Mouse (Mus musculus) hindbrain, embryonic 14.5 days (tissue): ENCODE results near the gene Speg. TPM values are rescaled to one million over a fixed set of nuclear protein-coding genes. Genes with fewer than 3 reads are reported as not detected.
A peak's percentile ranks its signal among the peaks of the same experiment; 100 is the strongest.

Experiments
- ATAC-seq: fragments of 200-750 bp; cut with Nextera tagmentation; 2 replicates; pipeline ENCODE4 v1.8.0; 2017; ENCODE audit warnings: moderate number of reproducible peaks, mild to moderate bottlenecking, moderate TSS enrichment, moderate library complexity; ENCODE audit not compliant: low FRiP score
- DNase-seq: peaks from one replicate; pipeline ENCODE4 v3.0.0-alpha.2; 2015; ENCODE audit warnings: low spot score
- H3K27ac ChIP-seq: fragments of 300-500 bp; sonication (generic); 2 replicates; pipeline ENCODE4 v1.5.1; 2014; ENCODE audit warnings: mild to moderate bottlenecking, moderate library complexity
- H3K27me3 ChIP-seq: fragments of 300-500 bp; sonication (generic); 2 replicates; pipeline ENCODE4 v1.6.1; 2014; ENCODE audit warnings: mild to moderate bottlenecking, low read length, mixed read lengths; ENCODE audit not compliant: control insufficient read depth, insufficient read depth
- H3K36me3 ChIP-seq: fragments of 300-500 bp; sonication (generic); replicated peaks from 2 replicates; pipeline ENCODE4 v1.6.1; 2014; ENCODE audit not compliant: control insufficient read depth, insufficient read depth
- H3K4me1 ChIP-seq: fragments of 300-500 bp; sonication (generic); replicated peaks from 2 replicates; pipeline ENCODE4 v1.6.1; 2014; ENCODE audit warnings: antibody characterized with exemption, low read length, mixed read lengths; ENCODE audit not compliant: control insufficient read depth, insufficient read depth
- H3K4me2 ChIP-seq: fragments of 300-500 bp; sonication (generic); replicated peaks from 2 replicates; pipeline ENCODE4 v1.6.1; 2014; ENCODE audit warnings: mild to moderate bottlenecking, moderate library complexity
- H3K4me3 ChIP-seq: fragments of 300-500 bp; sonication (generic); replicated peaks from 2 replicates; pipeline ENCODE4 v1.5.1; 2014; ENCODE audit warnings: mild to moderate bottlenecking, low read length
- H3K9ac ChIP-seq: fragments of 300-500 bp; sonication (generic); 2 replicates; pipeline ENCODE4 v1.6.1; 2014
- H3K9me3 ChIP-seq: fragments of 300-500 bp; sonication (generic); 2 replicates; pipeline ENCODE4 v1.6.1; 2016; ENCODE audit warnings: low read length; ENCODE audit not compliant: control insufficient read depth
- WGBS: fragments of 180-500 bp; shearing (Covaris S2); extraction: QIAGEN DNeasy Blood & Tissue Kit; methylation state at CpG from one replicate; pipeline ENCODE4 v1.1.7; 2014; 5-methylcytosine and 5-hydroxymethylcytosine counted together
- polyA plus RNA-seq: library from polyadenylated mRNA; unstranded; fragments of >200 nt; fragmentation: Nextera tagmentation; extraction: Ambion mirVana; gene quantifications from 2 replicates; pipeline ENCODE4 v1.2.1, GENCODE M21; 2014

Gene Speg
- polyA plus RNA-seq, 1 experiment from 2014 or later: 18.0 TPM

DNA sequence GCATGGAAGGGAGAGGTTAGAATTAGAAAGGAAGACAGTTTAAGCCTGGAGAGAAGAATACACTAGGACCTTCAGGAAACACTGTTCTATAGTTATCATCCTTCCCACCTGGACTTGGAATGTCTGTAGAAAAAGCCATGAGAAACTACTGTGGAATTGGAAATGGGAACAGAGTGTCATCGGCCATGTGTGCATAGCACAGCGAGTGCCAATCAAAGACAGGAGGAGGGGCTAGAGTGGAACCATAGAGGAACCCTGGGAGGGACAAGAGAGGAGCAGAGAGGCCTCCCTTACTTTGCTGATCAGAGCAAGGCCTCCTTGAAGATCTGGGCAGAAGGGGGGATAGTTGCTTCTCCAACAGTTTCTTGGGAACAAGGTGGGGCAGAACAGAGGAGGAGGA lies 4.1 kb downstream of the Speg start:
- DNase-seq: no peak
- H3K27ac ChIP-seq: no peak overlapping the region
- peaks cover 29% of the 10 kb centered on the region for H3K4me1 ChIP-seq
- H3K9me3 ChIP-seq: no peaks in the 10 kb centered on the region
- H3K4me2 ChIP-seq: no peak overlapping the region
- 64% methylated on average over 2 of the region's 2 CpGs for WGBS
- H3K9ac ChIP-seq: no peak overlapping the region
- peaks cover 15% of the 10 kb centered on the region; the same call in 1 of the 2 replicates for H3K27me3 ChIP-seq
- H3K36me3 ChIP-seq: no peaks in the 10 kb centered on the region
- H3K4me3 ChIP-seq: no peak overlapping the region
- no peak for ATAC-seq

DNA sequence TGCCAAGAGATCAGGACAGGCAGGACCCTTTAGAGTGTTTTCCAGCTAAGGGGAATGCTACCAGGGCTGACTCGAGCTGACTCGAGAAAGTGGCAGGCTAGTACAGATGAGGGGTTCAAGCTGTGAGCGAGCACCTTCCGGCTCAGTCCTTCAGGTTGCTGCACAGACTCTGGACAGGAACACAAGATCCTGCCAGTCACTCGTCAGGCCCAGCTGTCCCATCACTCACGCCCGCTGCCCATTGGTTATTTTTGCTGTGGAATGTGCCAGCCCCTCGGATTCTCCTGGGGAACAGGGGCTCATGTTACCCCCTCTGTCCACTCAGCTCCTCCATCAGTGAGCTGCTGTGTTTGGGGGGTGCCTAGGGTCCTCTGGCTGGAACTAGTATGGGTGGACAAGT lies 4.8 kb downstream of the Speg start:
- Histone ChIP-seq H3K9ac (no peak overlapping the region), H3K9me3 (no peaks in the 10 kb centered on the region), H3K27ac (no peak overlapping the region), H3K27me3 (peaks cover 15% of the 10 kb centered on the region; the same call in 1 of the 2 replicates), H3K4me1 (peaks cover 36% of the 10 kb centered on the region), H3K4me3 (no peak overlapping the region), H3K36me3 (no peaks in the 10 kb centered on the region), H3K4me2 (no peak overlapping the region)
- WGBS: 64% methylated on average over 8 of the region's 8 CpGs
- DNase-seq (no peak), ATAC-seq (no peak)

DNA sequence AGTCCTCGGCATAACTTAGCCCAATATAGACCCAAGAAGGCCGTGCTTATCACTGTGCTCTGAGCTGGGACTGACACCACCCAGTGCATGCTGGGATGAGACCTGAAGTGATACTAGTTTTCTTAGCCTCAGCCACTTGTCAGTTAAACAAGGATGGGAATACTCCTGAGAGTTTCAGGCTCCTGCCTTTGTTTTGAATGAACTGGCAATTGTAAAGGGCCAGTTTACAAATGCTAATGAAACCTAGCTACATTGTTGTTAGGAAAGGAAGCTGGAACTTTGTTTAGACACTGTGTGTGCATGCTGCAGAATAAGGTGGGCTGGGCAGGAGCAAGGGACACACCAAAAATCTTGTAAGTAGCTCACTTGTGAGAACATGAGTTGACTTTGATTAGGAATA lies 5.9 kb downstream of the Speg start:
- Histone ChIP-seq H3K4me3 (no peak overlapping the region; the same call in 1 of the 2 replicates), H3K9me3 (no peaks in the 10 kb centered on the region), H3K36me3 (no peaks in the 10 kb centered on the region), H3K4me1 (peaks cover 38% of the 10 kb centered on the region), H3K9ac (0 out of 2 replicates have a peak overlapping the region, but pooled peaks have one; percentile 90), H3K27me3 (peaks cover 7% of the 10 kb centered on the region; the same call in 1 of the 2 replicates), H3K27ac (no peak overlapping the region), H3K4me2 (peak overlapping the region; percentile 96)
- 38% methylated on average over 2 of the region's 2 CpGs for WGBS
- ATAC-seq (no peak), DNase-seq (no peak)

DNA sequence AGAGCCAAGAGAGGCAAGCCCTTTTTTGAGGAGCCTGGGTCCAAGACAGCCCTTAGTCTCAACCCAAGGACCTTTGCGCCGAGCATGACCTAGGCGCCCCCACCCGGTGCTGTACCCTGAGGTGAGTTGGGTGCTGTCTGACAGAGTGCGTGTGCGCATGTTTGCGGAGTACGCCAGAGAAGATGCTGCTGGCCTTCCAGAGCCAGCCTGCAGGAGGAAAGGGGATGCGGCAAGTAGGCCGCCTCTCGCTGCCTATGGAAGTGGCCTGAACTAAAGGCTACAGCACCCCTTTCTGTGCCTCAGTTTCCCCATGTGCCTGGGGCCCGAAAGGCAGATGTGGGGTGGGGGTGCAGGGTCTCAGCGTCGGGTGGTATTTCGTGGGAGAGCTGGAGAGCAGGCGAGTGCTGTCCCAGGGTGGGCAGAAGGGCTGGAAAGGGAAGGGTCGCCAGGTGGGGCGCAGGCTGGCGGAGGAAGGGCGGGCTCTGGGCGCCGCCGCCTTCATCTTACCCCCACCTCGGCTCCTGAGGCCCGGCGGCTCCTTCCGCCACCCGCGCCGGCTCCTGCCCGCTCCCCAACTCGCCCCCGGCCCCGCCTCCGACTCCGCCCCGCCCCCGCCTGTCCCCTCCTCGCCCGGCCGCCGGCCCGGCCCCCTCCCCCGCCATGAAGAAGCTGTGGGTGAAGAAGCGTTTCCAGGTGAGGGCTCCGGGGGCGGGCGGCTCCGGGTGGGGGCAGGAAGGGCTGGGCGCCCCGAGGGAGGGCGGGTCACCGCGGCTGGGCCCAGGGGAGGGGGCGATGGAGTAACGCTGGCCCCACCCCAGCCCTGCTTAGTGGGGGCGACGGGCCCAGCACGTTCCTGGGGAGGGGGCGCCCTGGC lies 6.6 kb downstream of the Speg start:
- Histone ChIP-seq H3K9me3 (no peaks in the 10 kb centered on the region), H3K4me2 (peak overlapping the region; percentile 96), H3K4me3 (peak overlapping the region; percentile 82), H3K36me3 (no peaks in the 10 kb centered on the region), H3K27ac (peak overlapping the region; percentile 85), H3K9ac (peak overlapping the region; percentile 90), H3K4me1 (peaks cover 46% of the 10 kb centered on the region), H3K27me3 (peaks cover 8% of the 10 kb centered on the region)
- WGBS: 1% methylated on average over 46 of the region's 60 CpGs
- peak; percentile 61 for DNase-seq
- ATAC-seq: peak; percentile 39

DNA sequence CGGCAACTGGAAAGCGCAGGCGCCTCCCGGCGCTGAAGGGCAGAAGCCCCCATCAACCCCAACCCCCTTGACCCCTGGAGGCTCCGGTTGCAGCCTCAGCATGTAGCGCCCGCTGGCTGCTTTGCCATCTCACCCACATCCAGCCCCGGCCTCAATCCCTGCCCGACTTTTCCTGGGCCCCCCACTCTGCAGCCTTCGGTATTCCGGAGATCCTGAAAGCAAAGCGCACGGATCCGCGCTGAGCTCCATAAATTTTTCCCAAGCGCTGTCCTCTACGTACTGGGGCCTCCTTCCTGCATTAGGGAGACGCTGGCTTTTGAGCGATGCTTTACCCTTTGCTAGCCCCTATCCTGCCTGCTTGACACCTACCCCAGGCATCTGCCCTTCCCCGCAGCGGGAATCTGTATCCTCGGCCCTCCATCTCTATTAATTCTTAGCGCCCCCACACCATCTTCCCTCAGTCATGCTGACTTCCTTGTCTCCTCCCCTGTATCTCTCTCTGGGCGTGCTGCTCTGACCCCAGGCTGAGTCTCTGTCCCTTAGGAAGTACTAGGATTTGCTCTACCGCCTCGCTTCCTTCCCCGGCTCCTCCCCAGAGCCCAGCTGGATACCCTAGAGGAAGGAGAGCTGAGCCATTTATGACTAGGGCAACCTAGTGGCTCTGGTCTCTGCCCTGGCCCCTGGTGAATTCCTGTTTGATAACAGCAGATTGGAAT lies 7.4 kb downstream of the Speg start:
- H3K27ac ChIP-seq: peak overlapping the region; percentile 85
- no peaks in the 10 kb centered on the region for H3K36me3 ChIP-seq
- peaks cover 47% of the 10 kb centered on the region for H3K4me1 ChIP-seq
- ATAC-seq (peak; percentile 7; the same call in 1 of the 2 replicates), DNase-seq (peak; percentile 41)
- peak overlapping the region; percentile 82 for H3K4me3 ChIP-seq
- WGBS: under 1% methylated on average over 28 of the region's 28 CpGs
- peak overlapping the region; percentile 96 for H3K4me2 ChIP-seq
- H3K27me3 ChIP-seq: peaks cover 16% of the 10 kb centered on the region
- H3K9me3 ChIP-seq: no peaks in the 10 kb centered on the region
- peak overlapping the region; percentile 90 for H3K9ac ChIP-seq

DNA sequence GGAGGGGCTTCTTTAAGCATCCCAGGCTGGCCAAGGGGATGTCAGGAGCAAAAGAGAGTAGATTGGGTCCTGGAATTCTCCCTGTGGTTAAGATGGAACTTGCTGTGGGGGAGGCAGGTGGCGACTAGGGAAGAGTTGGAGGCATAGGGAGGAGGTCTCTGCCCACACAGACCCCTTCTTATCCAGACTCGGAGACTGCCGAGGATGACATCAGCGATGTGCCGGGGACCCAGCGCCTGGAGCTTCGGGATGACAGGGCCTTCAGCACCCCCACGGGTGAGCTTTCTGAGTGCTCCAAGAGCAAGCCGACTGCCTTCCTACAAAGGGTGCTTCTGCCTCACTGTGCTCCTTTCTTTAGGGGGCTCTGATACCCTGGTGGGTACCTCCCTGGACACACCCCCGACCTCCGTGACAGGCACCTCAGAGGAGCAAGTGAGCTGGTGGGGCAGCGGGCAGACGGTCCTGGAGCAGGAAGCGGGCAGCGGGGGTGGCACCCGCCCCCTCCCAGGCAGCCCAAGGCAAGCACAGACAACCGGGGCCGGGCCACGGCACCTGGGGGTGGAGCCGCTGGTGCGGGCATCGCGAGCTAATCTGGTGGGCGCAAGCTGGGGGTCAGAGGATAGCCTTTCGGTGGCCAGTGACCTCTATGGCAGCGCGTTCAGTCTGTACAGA lies 9.5 kb downstream of the Speg start:
- DNase-seq: no peak
- Histone ChIP-seq H3K9me3 (no peaks in the 10 kb centered on the region), H3K4me3 (0 out of 2 replicates have a peak overlapping the region, but pooled peaks have one; percentile 9), H3K4me2 (peak overlapping the region; percentile 46), H3K27me3 (peaks cover 30% of the 10 kb centered on the region), H3K36me3 (no peaks in the 10 kb centered on the region), H3K9ac (peak overlapping the region; percentile 41; the same call in 1 of the 2 replicates), H3K4me1 (peaks cover 65% of the 10 kb centered on the region), H3K27ac (no peak overlapping the region)
- 87% methylated on average over 27 of the region's 27 CpGs for WGBS
- no peak for ATAC-seq

DNA sequence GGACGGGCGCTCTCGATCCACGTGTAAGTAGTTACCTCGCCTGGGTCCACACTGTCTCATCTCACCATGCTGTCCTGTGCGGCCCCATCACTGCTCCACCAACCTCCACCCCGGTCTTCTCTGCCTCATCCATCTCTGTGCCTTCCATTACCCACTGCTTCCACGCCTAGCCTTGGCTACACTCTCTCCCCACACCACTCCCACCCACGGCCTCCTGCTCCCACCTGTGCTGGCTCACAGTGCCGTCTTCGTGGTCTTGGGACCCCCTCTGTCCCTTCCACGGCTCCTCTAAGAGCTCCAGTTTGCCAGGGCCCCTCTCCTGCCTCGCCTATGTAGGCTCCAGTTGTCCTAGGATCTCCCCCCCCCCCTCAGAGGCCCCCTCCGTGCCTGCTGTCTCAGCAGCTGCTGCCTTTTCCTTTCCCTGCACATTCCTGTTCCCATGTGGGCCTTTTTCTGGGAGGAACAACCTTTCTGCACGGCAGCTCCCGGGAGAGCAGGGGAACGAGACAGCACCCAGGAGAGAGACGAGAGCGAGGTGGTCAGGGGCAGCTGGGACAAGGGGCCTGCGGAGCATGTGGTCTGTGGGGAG lies 10.1 kb downstream of the Speg start:
- Histone ChIP-seq H3K27ac (no peak overlapping the region), H3K9ac (peak overlapping the region; percentile 41), H3K9me3 (no peaks in the 10 kb centered on the region), H3K4me1 (peaks cover 65% of the 10 kb centered on the region), H3K36me3 (no peaks in the 10 kb centered on the region), H3K4me3 (peak overlapping the region; percentile 9; the same call in 1 of the 2 replicates), H3K4me2 (peak overlapping the region; percentile 46), H3K27me3 (peaks cover 35% of the 10 kb centered on the region)
- DNase-seq (no peak), ATAC-seq (no peak)
- 55% methylated on average over 20 of the region's 20 CpGs for WGBS

DNA sequence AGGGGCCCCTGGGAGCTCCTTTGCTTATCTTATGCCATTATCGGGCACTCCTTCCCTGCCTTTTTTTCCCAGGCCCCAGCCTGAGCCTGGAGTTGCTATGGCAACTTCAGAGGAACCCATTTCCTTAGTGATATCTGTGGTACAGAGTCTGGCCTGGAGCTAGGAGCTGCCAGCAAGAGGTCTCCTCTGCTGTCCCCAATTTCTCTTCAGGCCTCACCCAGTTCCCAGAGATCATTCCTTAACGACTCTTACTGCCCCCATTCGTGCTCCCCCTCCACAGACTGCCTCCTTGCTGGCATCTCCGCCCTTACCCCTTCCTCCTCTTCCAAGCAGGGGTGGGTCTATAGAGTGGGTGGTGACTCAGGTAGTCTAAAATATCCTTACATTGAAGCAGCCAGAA lies 11.1 kb downstream of the Speg start:
- Histone ChIP-seq H3K27ac (no peak overlapping the region), H3K4me2 (peak overlapping the region; percentile 46), H3K4me3 (0 out of 2 replicates have a peak overlapping the region, but pooled peaks have one; percentile 9), H3K36me3 (0 out of 2 replicates have a peak, but pooled peaks cover 3% of the 10 kb centered on the region), H3K4me1 (peaks cover 63% of the 10 kb centered on the region), H3K27me3 (peaks cover 35% of the 10 kb centered on the region), H3K9me3 (no peaks in the 10 kb centered on the region), H3K9ac (peak overlapping the region; percentile 41)
- WGBS: 33% methylated on average over 4 of the region's 4 CpGs
- ATAC-seq (0 out of 2 replicates have a peak, but pooled peaks have one; percentile 11), DNase-seq (no peak)
